Mouse (Mus musculus): ENCODE data around the gene Sema6b. TPM values are rescaled to one million over a fixed set of nuclear protein-coding genes. Genes with fewer than 3 reads are reported as not detected.

Sema6b gene
- total and polyA plus RNA-seq, 3 experiments, result 0.71 to 2.2 (median 1.3) TPM

GRCm38 (mm10) chr17:56074827-56075208 is 65.3 kb downstream of the Sema6b start, which contains the start of gene Ubxn6:
TSS of gene Ubxn6 (minus strand) at chr17:56075028.
- Histone ChIP-seq H3K27ac (ENCODE audit: insufficient read depth, low read depth) (peak within 1 kb of the TSS; percentile 79), H3K4me3 (replicated peaks in 1 of 3; ENCODE audit: low read depth in 2 of 3, low read length in 2 of 3, poor library complexity in 1 of 3) (peak within 1 kb of the TSS; percentile 66 to 79 (median 77)), H3K9me3 (replicated peaks; ENCODE audit: low read length) (no peaks in the 10 kb centered on the region), H3K79me2 (replicated peaks; ENCODE audit: control insufficient read depth, extremely low read depth, insufficient read depth, poor library complexity, severe bottlenecking) (peaks cover 3% of the 10 kb centered on the region), H3K4me1 (ENCODE audit: control insufficient read depth in 1 of 2, insufficient read depth in 2 of 2) (peaks cover 5 to 40% of the 10 kb centered on the region in 2 experiments; a peak in 3 of 4 replicates), H3K36me3 (replicated peaks in 1 of 2; ENCODE audit: control insufficient read depth in 1 of 2, insufficient read depth in 1 of 2, low read length in 1 of 2) (peaks cover 30 to 37% of the 10 kb centered on the region in 2 experiments), H3K4me2 (ENCODE audit: insufficient read depth, low read depth, poor library complexity, severe bottlenecking) (peak within 1 kb of the TSS; percentile 98), H3K27me3 (replicated peaks) (no peaks in the 10 kb centered on the region), H3K9ac (ENCODE audit: insufficient read depth, low read depth) (peak within 1 kb of the TSS; percentile 95)
- DNase-seq (ENCODE audit: extremely low read depth), result peak; percentile 96
- TF ChIP-seq BHLHE40 (IDR thresholded peaks at IDR 0.05; ENCODE audit: low read depth, low read length), result peak; percentile 100
- TF ChIP-seq ELF1 (IDR thresholded peaks at IDR 0.05; ENCODE audit: low read depth, low read length), result peak; percentile 85
- TF ChIP-seq CTCF (conservative IDR thresholded peaks at IDR 0.05 in 1 of 2, IDR thresholded peaks at IDR 0.05 in 1 of 2; ENCODE audit: low read depth in 2 of 2, low read length in 2 of 2), result peak in 1 of 2 experiments; percentile 18; a peak in 1 of 4 replicates
- peak; percentile 98 for TF ChIP-seq MXI1 (IDR thresholded peaks at IDR 0.05; ENCODE audit: low read depth, low read length)
- TF ChIP-seq KAT2A (IDR thresholded peaks at IDR 0.05; ENCODE audit: insufficient replicate concordance, low read length), result peak; percentile 35; the same call in 1 of the 2 replicates
- peak; percentile 88 for TF ChIP-seq USF1 (IDR thresholded peaks at IDR 0.05; ENCODE audit: low read depth, low read length)
- no peak for TF ChIP-seq JUN (IDR thresholded peaks at IDR 0.05; ENCODE audit: insufficient read depth, low read depth, low read length)
- no peak for TF ChIP-seq POLR2AphosphoS2 (IDR thresholded peaks at IDR 0.05; ENCODE audit: low read depth, low read length)
- TF ChIP-seq JUND (conservative IDR thresholded peaks at IDR 0.05; ENCODE audit: low read depth, low read length), result no peak
- TF ChIP-seq POLR2A (IDR thresholded peaks at IDR 0.05; ENCODE audit: low read depth, low read length), result peak; percentile 61; the same call in 1 of the 2 replicates
- TF ChIP-seq SIN3A (IDR thresholded peaks at IDR 0.05; ENCODE audit: low read length), result peak; percentile 97
- peak; percentile 69 for TF ChIP-seq USF2 (conservative IDR thresholded peaks at IDR 0.05; ENCODE audit: low read depth, low read length)
- peak; percentile 85 for TF ChIP-seq HCFC1 (IDR thresholded peaks at IDR 0.05; ENCODE audit: low read depth, low read length)
- no peak for TF ChIP-seq PAX5 (IDR thresholded peaks at IDR 0.05; ENCODE audit: low read length)
- TF ChIP-seq NELFE (IDR thresholded peaks at IDR 0.05; ENCODE audit: low read depth, low read length), result no peak
- TF ChIP-seq SMC3 (IDR thresholded peaks at IDR 0.05; ENCODE audit: low read depth, low read length), result no peak
- no peak for TF ChIP-seq ZMIZ1 (IDR thresholded peaks at IDR 0.05; ENCODE audit: low read depth, low read length)
- no peak for TF ChIP-seq MEF2A (IDR thresholded peaks at IDR 0.05; ENCODE audit: borderline replicate concordance, low read depth, low read length)
- peak; percentile 94 for TF ChIP-seq MAZ (IDR thresholded peaks at IDR 0.05; ENCODE audit: low read depth, low read length)
- no peak for TF ChIP-seq CHD1 (IDR thresholded peaks at IDR 0.05; ENCODE audit: low read depth, low read length)
- in situ Hi-C loops (cut with MboI; ENCODE audit: low pct_ligation_motif_present, low pct_unique_long_range_greater_than_20kb, low sequenced_read_pairs), result loop anchor here (5.0 kb wide), 1 partner anchor 33 kb away; the partner anchor contains the start of gene Chaf1a
- dilution Hi-C loops (cut with MboI; ENCODE audit: extremely low pct_ligation_motif_present, extremely low pct_unique_long_range_greater_than_20kb, low sequenced_read_pairs), result no loop called here
